ENCODE assay signal across 8 mouse cellular contexts in genomic region chr8:84011705-84012498, GRCm38 (mm10). TPM values are rescaled to one million over a fixed set of nuclear protein-coding genes. Genes with fewer than 3 reads are reported as not detected.
A peak's percentile ranks its signal among the peaks of the same experiment; 100 is the strongest.
DNase-seq lines count a peak whose midpoint lies in the region; ATAC-seq and TF ChIP-seq lines count a peak whose summit lies in the region.

Gene 2210011C24Rik (minus strand): TSS chr8:84012171.

- no peak within 1 kb of the TSS; the same call in none of the 2 replicates for H3K9ac ChIP-seq in heart, postnatal 0 days (replicated peaks; ENCODE audit: low read depth, low read length)

- peak within 1 kb of the TSS; percentile 90 for H3K4me2 ChIP-seq in heart, postnatal 0 days (ENCODE audit: low read depth, low read length)

- peak; percentile 27 for ATAC-seq in CD4-positive, CD25-positive, alpha-beta regulatory T cell, adult 4 months
- ATAC-seq in heart, postnatal 0 days (ENCODE audit: insufficient read depth, low read depth): no peak
- peak; percentile 54 for ATAC-seq in megakaryocyte-erythroid progenitor cell, adult 5-6 weeks (replicated peaks; ENCODE audit: low FRiP score, low TSS enrichment, poor library complexity, severe bottlenecking)

- H3K4me1 ChIP-seq in heart, postnatal 0 days (ENCODE audit: control insufficient read depth, insufficient read depth): peaks cover 18% of the 10 kb centered on the region
- peaks cover 37% of the 10 kb centered on the region for H3K4me1 ChIP-seq in limb, embryonic 10.5 days

- peak within 1 kb of the TSS; percentile 53 for H3K4me3 ChIP-seq in heart, postnatal 0 days (ENCODE audit: low read depth, low read length)
- peak within 1 kb of the TSS; percentile 58 for H3K4me3 ChIP-seq in limb, embryonic 10.5 days

- peak; percentile 18 for DNase-seq in T-cell, adult 2 months (ENCODE audit: low spot score)
- DNase-seq in heart, postnatal 0 days (ENCODE audit: low spot score): no peak
- peak; percentile 59 for DNase-seq in limb, embryonic 10.5 days (ENCODE audit: low spot score)
- DNase-seq in spleen, adult 12 weeks (ENCODE audit: low spot score): no peak
- no peak for DNase-seq in frontal cortex, adult 2 months (ENCODE audit: extremely low spot score in 1 of 2, low spot score in 1 of 2)
- DNase-seq in ovary, postnatal 36 days (ENCODE audit: low spot score): no peak

- no peaks in the 10 kb centered on the region for H3K9me3 ChIP-seq in heart, postnatal 0 days (replicated peaks; ENCODE audit: control insufficient read depth, low read length)
- no peaks in the 10 kb centered on the region for H3K9me3 ChIP-seq in limb, embryonic 10.5 days (replicated peaks)

- H3K36me3 ChIP-seq in heart, postnatal 0 days (replicated peaks; ENCODE audit: control insufficient read depth, insufficient read depth, low read length): no peaks in the 10 kb centered on the region
- H3K36me3 ChIP-seq in limb, embryonic 10.5 days: no peaks in the 10 kb centered on the region

- no peak for TF ChIP-seq EP300 in heart, postnatal 0 days (IDR thresholded peaks at IDR 0.05; ENCODE audit: low read depth)

- no peak for TF ChIP-seq CTCF in heart, postnatal 0 days (IDR thresholded peaks at IDR 0.05; ENCODE audit: low read depth)

- WGBS in heart, postnatal 0 days: under 1% methylated on average over 45 of the region's 45 CpGs
- 1% methylated on average over 45 of the region's 45 CpGs for WGBS in limb, embryonic 10.5 days

- peaks cover 37% of the 10 kb centered on the region for H3K27me3 ChIP-seq in heart, postnatal 0 days (ENCODE audit: control insufficient read depth, insufficient read depth, low read length)
- H3K27me3 ChIP-seq in limb, embryonic 10.5 days (ENCODE audit: low read depth, poor library complexity, severe bottlenecking): peaks cover 52% of the 10 kb centered on the region

- no peak within 1 kb of the TSS for H3K27ac ChIP-seq in heart, postnatal 0 days (ENCODE audit: low read depth)
- peak within 1 kb of the TSS; percentile 7 for H3K27ac ChIP-seq in limb, embryonic 10.5 days

RNA-seq across cellular contexts. Expression of gene 2210011C24Rik, which starts in this region (rescaled TPM):
- not detected for polyA plus RNA-seq in CD4-positive, CD25-positive, alpha-beta regulatory T cell, adult 4 months (2017; shearing (Covaris generic))
- total RNA-seq in heart, postnatal 0 days (2014; rRNA removed; ENCODE audit: low replicate concordance): 17.8 TPM in 1 of 2 replicates, not detected in the other
- 0.48 and 0.88 TPM in 2 replicates for polyA plus RNA-seq in heart, postnatal 0 days (2015; fragmentation: Nextera tagmentation; extraction: Ambion mirVana)
- polyA plus RNA-seq in limb, embryonic 10.5 days (2016; fragmentation: Nextera tagmentation; extraction: Ambion mirVana): 0.13 TPM in 1 of 2 replicates, not detected in the other
- not detected in 2 replicates for total RNA-seq in megakaryocyte-erythroid progenitor cell, adult 5-6 weeks (2014; fragmentation: Nextera tagmentation)
- total RNA-seq in megakaryocyte-erythroid progenitor cell, adult 5-6 weeks (2017): not detected in 2 replicates
- 1.4 and 2.4 TPM in 2 replicates for polyA plus RNA-seq in frontal cortex, adult 2 months (2012; rRNA removed)

Comparison
In these comparisons a context has a peak if more than half of its experiments do, and no peak if none do; other contexts are left out.
1. Peak in ATAC-seq in CD4-positive, CD25-positive, alpha-beta regulatory T cell, adult 4 months; RNA of the gene not detected or under 1 TPM.
2. Peak in DNase-seq, H3K4me3 ChIP-seq and H3K27ac ChIP-seq in limb, embryonic 10.5 days; RNA of the gene not detected or under 1 TPM.
3. Peak in ATAC-seq in megakaryocyte-erythroid progenitor cell, adult 5-6 weeks; RNA of the gene not detected or under 1 TPM.